Mouse (Mus musculus) lung, postnatal 0 days (tissue): ENCODE results near the gene Pnmt.

ENCODE experiments used
- CTCF ChIP-seq: IDR thresholded peaks from 2 replicates; pipeline ENCODE4 v1.5.1; 2016; ENCODE audit warnings: antibody characterized with exemption, mild to moderate bottlenecking
- EP300 ChIP-seq: IDR thresholded peaks from 2 replicates; pipeline ENCODE4 v1.6.1; 2016; ENCODE audit warnings: antibody characterized with exemption, mild to moderate bottlenecking, control low read depth

DNA sequence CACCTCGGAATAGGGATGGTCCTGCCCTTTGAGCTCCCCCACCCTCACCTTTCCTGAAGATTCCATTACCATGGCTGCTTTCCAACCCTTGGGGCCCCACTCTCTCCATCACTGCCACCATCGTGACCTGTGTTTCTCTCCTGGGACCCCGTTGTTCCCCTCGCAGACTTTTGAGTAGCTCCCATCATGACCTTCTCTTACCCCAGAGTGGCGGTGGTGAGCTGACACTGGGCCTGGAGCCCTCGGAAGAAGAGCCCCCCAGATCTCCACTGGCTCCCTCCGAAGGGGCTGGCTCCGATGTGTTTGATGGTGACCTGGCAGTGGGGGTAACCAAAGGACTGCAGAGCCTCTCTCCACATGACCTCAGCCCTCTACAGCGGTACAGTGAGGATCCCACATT is 49.5 kb downstream of the Pnmt start:
- TF ChIP-seq CTCF (no peak), EP300 (no peak)
